Mouse (Mus musculus): ENCODE results near the gene Nebl. TPM values are rescaled to one million over a fixed set of nuclear protein-coding genes. Genes with fewer than 3 reads are reported as not detected.
"Not testable (repeated sequence)": the region's sequence is repeated elsewhere in the genome, so short reads cannot be mapped to it uniquely, and the experiment has no call there.

The Nebl gene
- polyA plus RNA-seq, 1 experiment = 6.5 TPM

GRCm38 (mm10) chr2:17297496-17297895, 433.8 kb downstream of the Nebl start:
- WGBS = 28% methylated on average over 1 of the region's 1 CpGs
- Histone ChIP-seq H3K27ac (ENCODE audit: insufficient read depth, low read length) (no peak overlapping the region), H3K27me3 (ENCODE audit: control insufficient read depth, insufficient read depth, low read length) (no peaks in the 10 kb centered on the region), H3K4me3 (ENCODE audit: extremely low read depth, insufficient read depth, insufficient read length) (no peak overlapping the region), H3K4me1 (ENCODE audit: control insufficient read depth, insufficient read depth, insufficient read length) (no peaks in the 10 kb centered on the region), H3K36me3 (ENCODE audit: control insufficient read depth, insufficient read depth, low read length) (no peaks in the 10 kb centered on the region)
- DNase-seq (ENCODE audit: low read depth in 1 of 2, low spot score in 2 of 2) = no peak
- TF ChIP-seq CTCF (IDR thresholded peaks at IDR 0.05; ENCODE audit: extremely low read depth, insufficient read depth, insufficient read length, insufficient replicate concordance) (no peak), POLR2A (IDR thresholded peaks at IDR 0.05; ENCODE audit: low read depth, low read length) (no peak)

- 74% methylated on average over 4 of the region's 5 CpGs for WGBS
- not testable (repeated sequence) for H3K4me3 ChIP-seq (ENCODE audit: extremely low read depth, insufficient read depth, insufficient read length); H3K27ac ChIP-seq (ENCODE audit: insufficient read depth, low read length); H3K4me1 ChIP-seq (ENCODE audit: control insufficient read depth, insufficient read depth, insufficient read length); H3K27me3 ChIP-seq (ENCODE audit: control insufficient read depth, insufficient read depth, low read length); DNase-seq (ENCODE audit: low read depth in 1 of 2, low spot score in 2 of 2); H3K36me3 ChIP-seq (ENCODE audit: control insufficient read depth, insufficient read depth, low read length)
Observed at GRCm38 (mm10) chr2:17295257-17295656, 436.0 kb downstream of the Nebl start.

Measured in spleen, adult 2 months (tissue).